Mouse (Mus musculus): ENCODE results near the gene Gdf1.

DNA sequence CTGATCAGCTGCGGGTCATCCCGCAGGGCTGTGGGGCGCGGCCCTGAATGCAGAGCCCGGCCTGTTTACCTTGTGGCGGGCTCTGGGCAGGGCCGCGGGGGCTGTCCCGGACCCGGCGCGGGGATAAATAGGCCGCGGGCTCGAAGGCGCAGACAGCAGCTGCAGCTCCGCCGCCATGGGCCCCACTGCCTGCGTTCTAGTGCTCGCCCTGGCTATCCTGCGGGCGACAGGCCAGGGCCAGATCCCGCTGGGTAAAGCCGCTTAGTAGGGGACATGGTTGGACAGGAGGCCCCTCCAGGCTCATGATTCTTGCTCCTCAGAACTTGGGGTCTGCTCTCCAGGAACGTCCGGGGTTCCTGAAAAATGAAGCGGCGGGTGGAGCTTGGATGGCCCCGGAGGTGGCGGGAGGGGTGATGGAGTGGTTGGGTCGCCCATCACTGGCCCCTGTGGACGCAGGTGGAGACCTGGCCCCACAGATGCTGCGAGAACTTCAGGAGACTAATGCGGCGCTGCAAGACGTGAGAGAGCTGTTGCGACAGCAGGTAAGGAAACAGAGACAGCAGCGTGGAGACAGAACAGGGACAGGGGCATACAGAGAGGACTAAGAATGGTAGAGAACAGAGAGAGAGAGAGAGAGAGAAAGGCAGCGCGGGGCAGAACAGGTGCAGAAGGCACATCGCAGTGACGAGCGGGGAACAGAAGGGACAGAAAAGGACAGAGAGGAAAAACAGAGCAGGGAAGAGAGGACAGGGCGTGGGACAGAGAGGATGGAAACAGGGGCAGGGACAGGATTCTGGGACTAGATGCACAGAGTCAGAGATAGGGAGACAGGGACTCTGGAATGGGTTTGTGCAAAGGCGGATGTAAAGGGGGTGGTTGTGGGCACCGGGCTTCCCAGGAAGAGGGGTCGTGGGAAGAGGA, 44.0 kb downstream of the Gdf1 start, which contains the start of gene Comp:
- TF ChIP-seq CTCF (IDR thresholded peaks at IDR 0.05; ENCODE audit: low read depth) (no peak), EP300 (IDR thresholded peaks at IDR 0.05; ENCODE audit: low read depth) (no peak)

All from liver, postnatal 0 days (tissue).